Mouse (Mus musculus) kidney, adult 2 months (tissue): ENCODE results near the gene Ccdc117. TPM values are rescaled to one million over a fixed set of nuclear protein-coding genes. Genes with fewer than 3 reads are reported as not detected.
A peak's percentile ranks its signal among the peaks of the same experiment; 100 is the strongest.
"Not testable (repeated sequence)": the region's sequence is repeated elsewhere in the genome, so short reads cannot be mapped to it uniquely, and the experiment has no call there.

Source experiments
- DNase-seq: peaks from one replicate; pipeline ENCODE4 v3.0.0; 2021
- H3K27ac ChIP-seq: fragments of 200-500 bp; 2 replicates; pipeline ENCODE4 v1.5.1; 2012; ENCODE audit warnings: low read depth, low read length, control low read depth, inconsistent platforms; ENCODE audit not compliant: insufficient read depth
- H3K27me3 ChIP-seq: fragments of 200-500 bp; replicated peaks from 2 replicates; pipeline ENCODE4 v1.6.1; 2012; ENCODE audit warnings: mild to moderate bottlenecking, moderate library complexity, low read length, inconsistent platforms; ENCODE audit not compliant: control insufficient read depth, insufficient read depth
- H3K36me3 ChIP-seq: fragments of 200-500 bp; 2 replicates; pipeline ENCODE4 v1.6.1; 2012; ENCODE audit warnings: mild to moderate bottlenecking, moderate library complexity, low read length, inconsistent platforms; ENCODE audit not compliant: control insufficient read depth, insufficient read depth
- H3K4me1 ChIP-seq: fragments of 200-500 bp; 2 replicates; pipeline ENCODE4 v1.6.1; 2011; ENCODE audit warnings: low read length; ENCODE audit not compliant: control insufficient read depth, insufficient read depth
- H3K4me3 ChIP-seq: fragments of 200-500 bp; 2 replicates; pipeline ENCODE4 v1.5.1; 2011; ENCODE audit warnings: mild to moderate bottlenecking, low read depth, low read length, control low read depth; ENCODE audit not compliant: insufficient read depth
- CTCF ChIP-seq: fragments of 200-500 bp; conservative IDR thresholded peaks from 2 replicates; pipeline ENCODE4 v1.5.1; 2011; ENCODE audit warnings: low read depth, mild to moderate bottlenecking, control low read depth, low read length, moderate library complexity, mixed read lengths; ENCODE audit not compliant: insufficient read depth, insufficient read length
- POLR2A ChIP-seq: fragments of 200-500 bp; IDR thresholded peaks from one replicate; pipeline ENCODE4 v1.6.1; 2011; ENCODE audit warnings: low read depth, low read length, control low read depth
- WGBS: fragments of 180-500 bp; shearing (Covaris S2); methylation state at CpG from one replicate; pipeline ENCODE4 v1.1.7; 2018; 5-methylcytosine and 5-hydroxymethylcytosine counted together
- polyA plus RNA-seq: library from polyadenylated mRNA; depleted of rRNA; stranded (reverse); fragments of >200 nt; gene quantifications from 2 replicates; pipeline ENCODE4 v1.2.3, GENCODE M21; 2012

Ccdc117 gene
- polyA plus RNA-seq, 1 experiment: 9.4 TPM

GRCm38 (mm10) chr11:5516151-5516550 is 25.8 kb downstream of the Ccdc117 start:
- H3K4me1 ChIP-seq: peaks cover 5% of the 10 kb centered on the region; the same call in 1 of the 2 replicates
- WGBS: 66% methylated on average over 7 of the region's 7 CpGs
- DNase-seq: no peak
- H3K36me3 ChIP-seq: no peaks in the 10 kb centered on the region
- H3K27me3 ChIP-seq: no peaks in the 10 kb centered on the region
- TF ChIP-seq CTCF: no peak
- no peak for TF ChIP-seq POLR2A
- no peak overlapping the region for H3K4me3 ChIP-seq
- no peak overlapping the region for H3K27ac ChIP-seq

DNA sequence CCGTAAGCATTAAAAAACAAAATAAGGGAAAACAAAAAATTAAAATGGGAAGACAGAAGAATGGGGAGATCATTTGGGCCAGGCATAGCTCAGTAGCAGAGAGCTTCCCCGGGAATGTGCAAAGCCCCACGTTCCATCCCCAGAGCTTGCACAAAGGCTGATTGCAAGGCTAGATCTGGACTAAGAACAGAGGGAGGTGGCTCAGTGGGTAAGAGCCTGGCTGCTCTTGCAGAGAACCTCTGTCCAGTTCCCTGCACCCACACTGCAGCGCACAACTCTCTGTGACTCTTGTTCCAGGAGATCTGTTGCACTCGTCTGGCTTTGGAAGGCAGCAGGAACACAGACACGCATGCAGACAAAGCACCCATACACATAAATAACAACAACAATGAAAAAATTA is 26.3 kb downstream of the Ccdc117 start:
- TF ChIP-seq CTCF: no peak
- no peak for TF ChIP-seq POLR2A
- no peak for DNase-seq
- H3K27ac ChIP-seq: no peak overlapping the region
- 86% methylated on average over 6 of the region's 6 CpGs for WGBS
- no peaks in the 10 kb centered on the region for H3K36me3 ChIP-seq
- no peak overlapping the region for H3K4me3 ChIP-seq
- H3K4me1 ChIP-seq: peaks cover 5% of the 10 kb centered on the region; the same call in 1 of the 2 replicates
- no peaks in the 10 kb centered on the region for H3K27me3 ChIP-seq

DNA sequence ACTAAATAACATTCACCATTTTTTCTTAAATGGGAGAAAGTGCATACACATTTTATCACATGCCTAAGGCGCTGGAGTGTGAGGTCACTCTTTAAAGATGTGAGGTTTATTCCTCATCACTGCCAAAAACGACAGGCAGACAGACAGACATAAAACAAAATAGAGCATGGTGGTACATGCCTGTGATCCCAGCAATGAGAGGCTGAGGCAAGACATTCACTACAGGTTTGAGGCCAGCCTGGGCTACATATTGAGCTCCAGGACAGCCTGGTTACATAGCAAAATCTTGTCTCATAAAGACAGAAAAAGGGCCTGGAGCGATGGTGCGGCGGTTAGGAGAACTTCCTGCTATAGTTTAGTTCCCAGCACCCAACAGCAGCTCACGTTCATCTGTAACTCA is 26.8 kb downstream of the Ccdc117 start:
- Histone ChIP-seq H3K27ac (no peak overlapping the region), H3K4me3 (no peak overlapping the region), H3K36me3 (no peaks in the 10 kb centered on the region), H3K4me1 (peaks cover 5% of the 10 kb centered on the region; the same call in 1 of the 2 replicates), H3K27me3 (no peaks in the 10 kb centered on the region)
- WGBS: 85% methylated on average over 6 of the region's 6 CpGs
- no peak for DNase-seq
- TF ChIP-seq CTCF: no peak
- no peak for TF ChIP-seq POLR2A

DNA sequence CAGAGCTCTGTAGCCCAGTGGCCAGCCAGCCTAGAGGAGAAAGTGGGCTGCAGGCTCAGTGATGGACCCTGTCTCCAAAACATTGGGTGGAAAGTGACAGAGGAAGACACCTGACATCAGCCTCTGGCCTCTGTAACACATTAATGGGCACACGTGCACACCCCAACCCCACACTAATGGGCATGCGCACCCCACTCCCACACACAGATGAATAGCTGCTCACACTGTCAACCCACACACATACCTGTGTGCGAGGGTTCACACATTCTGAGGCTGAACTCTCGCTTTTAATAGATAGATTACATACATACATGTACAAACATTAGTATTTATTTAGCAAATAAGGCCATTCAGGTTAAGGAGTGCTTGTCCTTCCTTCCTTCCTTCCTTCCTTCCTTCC is 27.9 kb downstream of the Ccdc117 start:
- TF ChIP-seq CTCF (no peak), POLR2A (no peak)
- H3K27ac ChIP-seq: no peak overlapping the region
- no peak for DNase-seq
- H3K36me3 ChIP-seq: no peaks in the 10 kb centered on the region
- H3K4me1 ChIP-seq: 0 out of 2 replicates have a peak, but pooled peaks cover 5% of the 10 kb centered on the region
- no peaks in the 10 kb centered on the region for H3K27me3 ChIP-seq
- 92% methylated on average over 4 of the region's 4 CpGs for WGBS
- H3K4me3 ChIP-seq: no peak overlapping the region

GRCm38 (mm10) chr11:5512961-5513360 is 29.0 kb downstream of the Ccdc117 start:
- peak overlapping the region; percentile 71 for H3K27ac ChIP-seq
- no peak overlapping the region for H3K4me3 ChIP-seq
- 87% methylated on average over 8 of the region's 8 CpGs for WGBS
- TF ChIP-seq POLR2A (no peak), CTCF (no peak)
- DNase-seq: no peak
- no peaks in the 10 kb centered on the region for H3K27me3 ChIP-seq
- 0 out of 2 replicates have a peak, but pooled peaks cover 5% of the 10 kb centered on the region for H3K4me1 ChIP-seq
- no peaks in the 10 kb centered on the region for H3K36me3 ChIP-seq

GRCm38 (mm10) chr11:5512099-5512725 is 29.8 kb downstream of the Ccdc117 start:
- TF ChIP-seq POLR2A (no peak), CTCF (no peak)
- Histone ChIP-seq H3K36me3 (no peaks in the 10 kb centered on the region), H3K4me3 (no peak overlapping the region), H3K4me1 (0 out of 2 replicates have a peak, but pooled peaks cover 5% of the 10 kb centered on the region), H3K27me3 (no peaks in the 10 kb centered on the region), H3K27ac (peak overlapping the region; percentile 71)
- 54% methylated on average over 12 of the region's 12 CpGs for WGBS
- peak; percentile 72 for DNase-seq

- H3K27ac ChIP-seq, H3K4me3 ChIP-seq, H3K27me3 ChIP-seq, H3K4me1 ChIP-seq, H3K36me3 ChIP-seq: not testable (repeated sequence)
- peak; percentile 73 for DNase-seq
- WGBS: no CpG with 5 or more reads among the region's 2 CpGs
Observed at GRCm38 (mm10) chr11:5510686-5511085, 31.3 kb downstream of the Ccdc117 start.
